7 mouse cellular contexts compared by ENCODE assay signal in the genomic region with DNA sequence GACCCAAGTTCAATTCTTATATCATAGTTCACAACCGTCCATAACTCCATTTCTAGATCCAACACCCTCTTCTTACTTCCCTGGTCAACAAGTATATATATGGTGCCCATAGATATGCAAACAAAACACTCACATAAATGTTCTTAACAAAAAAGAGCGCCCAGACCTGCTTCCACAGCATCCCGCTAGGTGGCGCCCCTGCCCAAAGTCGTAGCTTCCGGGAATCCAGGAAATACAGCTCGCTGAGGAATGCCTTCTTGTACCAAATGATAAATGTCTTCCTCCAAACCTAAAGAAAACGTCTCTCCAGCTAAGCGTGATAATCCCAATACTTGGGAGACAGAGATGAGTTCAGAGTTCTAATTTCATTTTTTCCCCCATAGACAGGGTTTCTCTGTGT. TPM values are rescaled to one million over a fixed set of nuclear protein-coding genes. Genes with fewer than 3 reads are reported as not detected.
A peak's percentile ranks its signal among the peaks of the same experiment; 100 is the strongest.
DNase-seq lines count a peak whose midpoint lies in the region; ATAC-seq lines count a peak whose summit lies in the region.

No protein-coding gene starts in this region.

- H3K9me3 ChIP-seq in hindbrain, embryonic 16.5 days (ENCODE audit: control insufficient read depth, low read length): no peaks in the 10 kb centered on the region
- no peaks in the 10 kb centered on the region for H3K9me3 ChIP-seq in midbrain, embryonic 10.5 days (replicated peaks)

- H3K36me3 ChIP-seq in hindbrain, embryonic 16.5 days (ENCODE audit: control insufficient read depth, insufficient read depth, low read length): no peaks in the 10 kb centered on the region
- no peaks in the 10 kb centered on the region for H3K36me3 ChIP-seq in midbrain, embryonic 10.5 days

- ATAC-seq in hindbrain, embryonic 16.5 days: no peak

- peak overlapping the region; percentile 52 for H3K4me2 ChIP-seq in hindbrain, embryonic 16.5 days (ENCODE audit: low read length)

- peak overlapping the region; percentile 51 for H3K9ac ChIP-seq in hindbrain, embryonic 16.5 days (ENCODE audit: low read depth, low read length)

- peak overlapping the region; percentile 20; the same call in 1 of the 2 replicates for H3K4me3 ChIP-seq in hindbrain, embryonic 16.5 days (ENCODE audit: low read length)
- peak overlapping the region; percentile 36 for H3K4me3 ChIP-seq in midbrain, embryonic 10.5 days

- 5% methylated on average over 9 of the region's 9 CpGs for WGBS in hindbrain, embryonic 16.5 days
- WGBS in midbrain, embryonic 10.5 days: 3% methylated on average over 9 of the region's 9 CpGs

- peak; percentile 85 for DNase-seq in ZHBTc4 (ENCODE audit: low read depth, low spot score)
- DNase-seq in cerebellum, postnatal 25 days: peak; percentile 83 to 87
- peak; percentile 82 for DNase-seq in gastrocnemius, adult 18-20 months (ENCODE audit: low spot score)
- DNase-seq in left cerebral cortex, postnatal 36 days (ENCODE audit: low spot score in 2 of 2): peak; percentile 68 to 72
- DNase-seq in midbrain, embryonic 10.5 days (ENCODE audit: low spot score): peak; percentile 79
- DNase-seq in spleen, adult 18-20 months: peak; percentile 73 to 86

- intact Hi-C loops in left cerebral cortex, postnatal 36 days (cut with DNase I): no loop called here

- peaks cover 17% of the 10 kb centered on the region for H3K4me1 ChIP-seq in hindbrain, embryonic 16.5 days (ENCODE audit: control insufficient read depth, insufficient read depth, low read depth, low read length)
- peaks cover 31% of the 10 kb centered on the region for H3K4me1 ChIP-seq in midbrain, embryonic 10.5 days

- peak overlapping the region; percentile 48; the same call in 1 of the 2 replicates for H3K27ac ChIP-seq in hindbrain, embryonic 16.5 days (ENCODE audit: low read depth, low read length)
- peak overlapping the region; percentile 61 for H3K27ac ChIP-seq in midbrain, embryonic 10.5 days (replicated peaks)

- no peaks in the 10 kb centered on the region for H3K27me3 ChIP-seq in hindbrain, embryonic 16.5 days (replicated peaks; ENCODE audit: control insufficient read depth, insufficient read depth, low read length)
- no peaks in the 10 kb centered on the region for H3K27me3 ChIP-seq in midbrain, embryonic 10.5 days (ENCODE audit: low read depth, poor library complexity, severe bottlenecking)

RNA-seq across cellular contexts. Expression of a gene that starts 9.0 kb away (rescaled TPM):
- total RNA-seq in gastrocnemius, adult 18-20 months (2021): 10 to 100 TPM in 1 of 2 experiments, 1 to 10 TPM in 1; 9.2 to 14.3 TPM
- 9.0 and 10.2 TPM in 2 replicates for polyA plus RNA-seq in hindbrain, embryonic 16.5 days (2015; fragmentation: Nextera tagmentation; extraction: Ambion mirVana)
- 1 to 10 TPM; 2.2 to 3.1 TPM for total RNA-seq in left cerebral cortex, postnatal 36 days (2021)
- 9.7 and 11.1 TPM in 2 replicates for polyA plus RNA-seq in midbrain, embryonic 10.5 days (2016; fragmentation: Nextera tagmentation; extraction: Ambion mirVana)

RNA-seq across cellular contexts. Expression of a gene that starts 13.7 kb away (rescaled TPM):
- total RNA-seq in gastrocnemius, adult 18-20 months (2021): 1 to 10 TPM in 1 of 2 experiments, under 1 TPM in 1; 0.93 to 1.3 TPM
- polyA plus RNA-seq in hindbrain, embryonic 16.5 days (2015; fragmentation: Nextera tagmentation; extraction: Ambion mirVana): 0.29 and 0.36 TPM in 2 replicates
- total RNA-seq in left cerebral cortex, postnatal 36 days (2021): under 1 TPM; 0.54 to 0.72 TPM
- 0.23 and 0.39 TPM in 2 replicates for polyA plus RNA-seq in midbrain, embryonic 10.5 days (2016; fragmentation: Nextera tagmentation; extraction: Ambion mirVana)
